Mouse (Mus musculus): ENCODE measurements around the gene Ttc39a. TPM values are rescaled to one million over a fixed set of nuclear protein-coding genes. Genes with fewer than 3 reads are reported as not detected.
"Not testable (repeated sequence)": the region's sequence is repeated elsewhere in the genome, so short reads cannot be mapped to it uniquely, and the experiment has no call there.

Ttc39a gene
- 1 to 10 TPM; 2.7 to 4.3 TPM for total RNA-seq (2021)
- long read RNA-seq, experiment 1, partial matches to known transcripts: 0 of 4 reads
- long read RNA-seq, experiment 1, other reads (novel, unspliced or antisense): 3 of 4 reads
- long read RNA-seq, experiment 2, partial matches to known transcripts: 0 of 1 reads
- long read RNA-seq, experiment 2, other reads (novel, unspliced or antisense): 1 of 1 reads

- peak; percentile 17 to 30 for DNase-seq (ENCODE audit: low spot score in 2 of 2)
Observed at GRCm38 (mm10) chr4:109406486-109407175, at the start of gene Ttc39a. Gene Ttc39a, plus strand, starts transcription at chr4:109406623.

GRCm38 (mm10) chr4:109378107-109378506, 28.3 kb upstream of the Ttc39a start:
- no peak for DNase-seq (ENCODE audit: low spot score in 2 of 2)

- DNase-seq (ENCODE audit: low spot score in 2 of 2): no peak
Observed at GRCm38 (mm10) chr4:109382457-109382856, 24.0 kb upstream of the Ttc39a start.

- no peak for DNase-seq (ENCODE audit: low spot score in 2 of 2)
Observed at GRCm38 (mm10) chr4:109385599-109385998, 20.8 kb upstream of the Ttc39a start.

GRCm38 (mm10) chr4:109393229-109393779, 13.1 kb upstream of the Ttc39a start:
- no peak for DNase-seq (ENCODE audit: low spot score in 2 of 2)

GRCm38 (mm10) chr4:109393902-109394301, 12.5 kb upstream of the Ttc39a start:
- no peak for DNase-seq (ENCODE audit: low spot score in 2 of 2)

GRCm38 (mm10) chr4:109394314-109395074, 11.9 kb upstream of the Ttc39a start:
- peak in 1 of 2 experiments; percentile 7 for DNase-seq (ENCODE audit: low spot score in 2 of 2)

- DNase-seq (ENCODE audit: low spot score in 2 of 2): no peak
Observed at GRCm38 (mm10) chr4:109400366-109400980, 6.0 kb upstream of the Ttc39a start.

GRCm38 (mm10) chr4:109401176-109401689, 5.2 kb upstream of the Ttc39a start:
- no peak for DNase-seq (ENCODE audit: low spot score in 2 of 2)

- DNase-seq (ENCODE audit: low spot score in 2 of 2): not testable (repeated sequence)
Observed at GRCm38 (mm10) chr4:109404908-109405307, 1.5 kb upstream of the Ttc39a start.

- DNase-seq (ENCODE audit: low spot score in 2 of 2): no peak
Observed at GRCm38 (mm10) chr4:109405415-109405814, 1.0 kb upstream of the Ttc39a start.

GRCm38 (mm10) chr4:109406054-109406485, 353 bp upstream of the Ttc39a start:
- peak; percentile 31 to 50 for DNase-seq (ENCODE audit: low spot score in 2 of 2)

GRCm38 (mm10) chr4:109407176-109407520, 725 bp downstream of the Ttc39a start:
- DNase-seq (ENCODE audit: low spot score in 2 of 2): peak in 1 of 2 experiments; percentile 12

- DNase-seq (ENCODE audit: low spot score in 2 of 2): no peak
Observed at GRCm38 (mm10) chr4:109407701-109408485, 1.5 kb downstream of the Ttc39a start.

- DNase-seq (ENCODE audit: low spot score in 2 of 2): no peak
Observed at GRCm38 (mm10) chr4:109410681-109411376, 4.4 kb downstream of the Ttc39a start.

- DNase-seq (ENCODE audit: low spot score in 2 of 2): no peak
Observed at GRCm38 (mm10) chr4:109411377-109411967, 5.0 kb downstream of the Ttc39a start.

- DNase-seq (ENCODE audit: low spot score in 2 of 2): no peak
Observed at GRCm38 (mm10) chr4:109412233-109412632, 5.8 kb downstream of the Ttc39a start.

- no peak for DNase-seq (ENCODE audit: low spot score in 2 of 2)
Observed at GRCm38 (mm10) chr4:109417998-109418397, 11.6 kb downstream of the Ttc39a start.

GRCm38 (mm10) chr4:109419017-109419416, 12.6 kb downstream of the Ttc39a start:
- DNase-seq (ENCODE audit: low spot score in 2 of 2): no peak
